Mouse (Mus musculus) olfactory bulb, adult 2 months (tissue): ENCODE measurements around the gene Krt31.

Source experiments
- CTCF ChIP-seq: fragments of 200-500 bp; IDR thresholded peaks from 2 replicates; pipeline ENCODE4 v1.5.1; 2012; ENCODE audit warnings: low read depth, mild to moderate bottlenecking, low read length, moderate library complexity; ENCODE audit not compliant: insufficient read depth
- POLR2A ChIP-seq: fragments of 200-500 bp; IDR thresholded peaks from 2 replicates; pipeline ENCODE4 v1.6.1; 2012; ENCODE audit warnings: mild to moderate bottlenecking, low read depth, low read length, moderate library complexity; ENCODE audit not compliant: insufficient read depth

- TF ChIP-seq CTCF = no peak
- no peak for TF ChIP-seq POLR2A
These were observed 43.7 kb downstream of the Krt31 start for GRCm38 (mm10) chr11:100006624-100007023.
